Mouse (Mus musculus) lung, postnatal 25 days (tissue): ENCODE data around the gene Gm7714.
"Not testable (repeated sequence)": the region's sequence is repeated elsewhere in the genome, so short reads cannot be mapped to it uniquely, and the experiment has no call there.

Experiments used
- DNase-seq: peaks from one replicate; pipeline ENCODE4 v3.0.0; 2022; ENCODE audit warnings: low spot score

Gm7714 gene

GRCm38 (mm10) chr5:88268619-88269018, at the start of gene Gm7714:
Gene Gm7714 (plus strand): TSS chr5:88268919.
- DNase-seq: no peak

DNA sequence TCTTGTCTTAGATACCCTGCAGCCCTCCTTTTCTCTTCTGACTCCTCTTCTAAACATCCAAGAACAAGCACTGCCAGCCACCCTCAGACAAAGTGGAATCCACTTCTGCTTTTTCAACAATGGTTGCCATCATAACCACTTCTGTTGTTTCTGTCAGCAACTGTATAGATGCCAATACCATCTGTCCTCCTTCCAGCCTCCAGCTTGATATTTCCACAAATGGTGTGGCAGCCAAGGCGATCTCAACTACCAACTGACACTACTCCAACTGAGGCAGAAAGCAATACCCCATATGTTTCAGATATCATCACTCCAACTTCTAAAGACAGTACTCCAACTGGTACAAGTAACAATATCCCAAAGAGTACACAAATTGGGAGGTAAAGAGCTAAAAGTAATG, 12.2 kb upstream of the Gm7714 start:
- no peak for DNase-seq

DNA sequence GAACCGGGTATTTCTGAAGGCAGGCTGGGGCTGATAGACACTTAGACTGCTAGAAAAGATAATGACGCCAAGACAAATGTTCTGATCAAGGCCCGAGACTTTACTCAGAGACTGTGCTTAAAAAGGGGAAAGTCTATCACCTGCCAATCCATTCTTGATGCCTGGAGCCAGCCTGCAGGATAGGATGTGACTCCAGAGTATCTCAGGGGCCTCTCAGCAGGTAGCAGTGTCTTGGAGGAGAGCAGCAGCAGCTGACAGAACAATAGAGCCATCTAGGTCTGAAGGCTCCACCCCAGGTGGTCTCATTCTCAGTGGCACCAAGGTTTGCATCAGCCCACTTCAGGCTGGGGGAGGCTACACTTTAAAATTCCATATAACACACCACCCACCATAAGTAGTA, 42.6 kb downstream of the Gm7714 start:
- DNase-seq: not testable (repeated sequence)

DNA sequence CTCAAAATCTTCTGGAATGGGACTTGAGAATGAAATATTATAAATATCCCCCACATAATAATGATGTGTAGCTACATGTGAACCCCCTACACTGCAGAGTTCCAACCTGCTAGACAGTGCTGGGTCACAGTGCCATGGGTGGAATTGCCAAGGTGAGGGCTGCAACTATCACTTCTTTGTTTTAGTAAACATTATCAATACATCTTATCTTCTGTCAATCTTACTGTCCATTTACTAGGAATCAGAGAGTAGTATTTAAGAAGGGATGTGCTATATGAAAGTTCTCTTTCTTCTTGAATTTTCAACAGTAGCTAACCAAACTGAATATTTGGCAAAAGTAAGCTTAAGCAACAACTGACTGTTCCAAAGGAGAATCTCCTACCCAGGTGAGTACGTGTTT, 48.3 kb downstream of the Gm7714 start, which contains the start of gene Prol1:
Gene Prol1 (plus strand): TSS at position 301 of the 400 bp plus-strand sequence.
- no peak for DNase-seq
